Mouse (Mus musculus): Measurements from ENCODE around the gene Fbll1. TPM values are rescaled to one million over a fixed set of nuclear protein-coding genes. Genes with fewer than 3 reads are reported as not detected.

Fbll1 gene
- total RNA-seq (2023) = not detected

DNA sequence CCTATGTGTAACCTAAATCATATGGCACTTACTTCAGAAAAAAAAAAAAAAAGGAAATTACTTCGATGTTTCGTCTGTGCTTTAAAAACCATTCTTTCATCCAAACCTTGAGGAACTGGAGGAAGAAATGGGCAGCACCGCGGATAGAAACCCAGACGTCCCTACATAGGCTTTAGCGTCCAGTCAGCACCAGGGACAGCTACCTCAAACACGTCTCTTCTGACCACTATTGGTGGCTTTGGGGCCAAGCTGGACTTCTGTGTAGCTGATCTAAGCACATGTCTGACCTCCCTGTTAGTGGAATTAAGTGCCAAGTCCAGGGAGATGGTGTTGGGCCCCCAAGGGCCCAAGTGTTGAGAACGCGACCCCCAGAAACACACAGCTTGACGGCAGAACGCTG is at the start of gene Fbll1:
Gene Fbll1, minus strand, starts transcription at position 11 of the 400 bp plus-strand sequence.

DNA sequence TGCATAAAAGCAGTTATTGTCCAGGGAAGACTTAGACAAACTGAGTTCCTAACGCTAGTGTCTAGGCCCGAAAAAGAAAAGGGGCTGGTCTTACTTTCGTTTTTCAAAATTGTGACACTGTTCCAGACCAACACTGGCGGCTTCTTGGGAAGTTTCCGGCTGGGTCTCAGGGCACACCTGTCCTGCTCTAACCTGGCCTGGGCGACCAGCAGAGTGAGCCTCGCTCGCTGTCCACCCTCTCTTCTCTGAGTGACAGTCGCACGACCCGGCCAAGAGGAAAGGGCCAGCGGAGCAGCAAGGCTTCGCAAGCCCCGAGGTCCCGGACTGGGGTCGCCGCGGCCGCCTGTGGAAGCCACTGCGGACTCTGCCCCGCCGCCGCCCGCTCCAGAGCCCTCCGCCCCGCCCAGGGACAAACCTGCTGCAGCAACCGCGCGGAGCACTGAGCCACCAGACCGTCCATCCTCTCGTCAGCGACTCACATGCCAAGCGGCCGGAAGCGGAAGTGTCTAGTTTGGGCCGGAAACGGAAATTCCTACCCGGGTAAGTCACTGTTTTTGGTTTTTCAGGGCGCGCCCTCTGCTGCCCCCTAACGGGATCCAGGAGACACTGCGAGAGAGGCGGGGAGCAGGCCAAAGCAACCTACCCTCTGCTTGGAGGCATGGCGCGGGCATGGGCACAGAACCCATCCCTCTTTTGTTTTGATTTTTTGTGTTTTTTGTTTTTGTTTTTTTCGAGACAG is 35.5 kb upstream of the Fbll1 start, which contains the start of gene Rars:
Gene Rars, minus strand, starts transcription at position 485 of the 739 bp plus-strand sequence.

DNA sequence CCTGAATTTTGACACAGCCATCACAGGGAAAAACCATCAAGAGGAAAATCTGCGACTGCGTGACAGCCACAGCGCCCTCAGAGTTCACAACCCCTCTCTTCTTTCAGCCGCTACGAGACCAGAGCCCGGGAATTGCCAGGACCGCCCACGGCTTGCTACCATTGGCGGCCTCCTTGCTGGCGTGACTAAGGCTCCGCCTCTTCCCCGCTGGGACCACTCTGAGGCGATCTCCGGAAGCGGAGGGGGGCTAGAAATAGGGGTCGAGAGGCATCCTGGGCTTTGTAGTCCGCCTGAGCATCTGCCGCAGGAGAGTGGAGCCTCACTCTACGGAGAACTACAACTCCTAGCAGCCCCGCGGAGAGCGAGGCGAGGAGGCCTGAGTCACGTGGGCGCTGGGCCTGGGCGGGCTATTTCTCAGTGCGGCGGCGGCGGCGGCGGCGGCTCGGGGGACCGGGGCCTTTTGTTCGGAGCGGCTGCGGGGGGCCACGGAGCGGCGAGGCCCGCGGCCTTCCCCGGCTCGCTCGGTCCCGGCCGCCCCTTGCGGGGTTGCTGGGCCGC is 29.4 kb downstream of the Fbll1 start, which contains the start of gene Pank3:
Gene Pank3, plus strand, starts transcription at position 297 of the 558 bp plus-strand sequence.

Other genes with a start within 250 kb of the Fbll1 start
- gene Pank3, start 29.4 kb downstream of the Fbll1 start, total RNA-seq (2023) = 25.3 TPM
- gene Rars, start 35.6 kb upstream of the Fbll1 start, total RNA-seq (2023) = 64.7 TPM
- 0.29 TPM for gene Wwc1, start 181.6 kb upstream of the Fbll1 start, total RNA-seq (2023)

Data from CD4-positive naive resting alpha-beta T cell, adult 76 days (primary cell).